Comparison of ENCODE assay signal across 9 mouse cellular contexts in the genomic region with DNA sequence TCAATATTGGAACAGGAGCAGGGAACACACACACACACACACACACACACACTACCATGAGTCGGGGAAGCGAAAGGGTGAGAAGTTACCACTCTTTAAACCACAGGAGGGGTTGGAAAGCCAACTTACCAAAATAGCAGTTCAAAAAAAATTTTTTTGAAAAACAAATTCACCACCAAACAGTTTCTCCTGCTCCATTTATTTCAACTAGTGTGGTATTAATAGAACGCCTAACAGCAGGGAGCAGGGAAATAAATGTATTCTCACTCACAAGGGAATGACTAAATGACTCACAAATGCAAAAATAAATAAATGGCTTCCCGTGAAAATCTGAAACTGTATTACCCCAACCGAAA.
DNase-seq lines count a peak whose midpoint lies in the region; ATAC-seq and TF ChIP-seq lines count a peak whose summit lies in the region.
"Had no signal": no experiment of that assay in that cellular context is flagged by ENCODE, and none has a peak within 500 bp of the region (broad histone marks: within the 10 kb centered on the region; RNA-seq: fewer than 3 reads in every experiment).

No protein-coding gene starts in this region.

- H3K4me3 ChIP-seq in layer of hippocampus, adult 2 months = peak overlapping the region; percentile 39
- H3K4me3 ChIP-seq in hindbrain, embryonic 11.5 days (ENCODE audit: low read depth, low read length) = no peak overlapping the region
- H3K4me3 ChIP-seq in midbrain, embryonic 15.5 days = no peak overlapping the region

- TF ChIP-seq CTCF in layer of hippocampus, adult 2 months (conservative IDR thresholded peaks at IDR 0.05) = no peak

- 57% methylated on average over 5 of the region's 5 CpGs for WGBS in hindbrain, embryonic 11.5 days
- WGBS in midbrain, embryonic 15.5 days = 62% methylated on average over 5 of the region's 5 CpGs

- 0 out of 2 replicates have a peak, but pooled peaks have one; percentile 32 for ATAC-seq in common myeloid progenitor, adult 5-6 weeks (replicated peaks; ENCODE audit: low read depth, poor library complexity, severe bottlenecking)
- ATAC-seq in hindbrain, embryonic 11.5 days (ENCODE audit: low FRiP score) = peak; percentile 17; the same call in 1 of the 2 replicates
- no peak for ATAC-seq in midbrain, embryonic 15.5 days (replicated peaks)
- ATAC-seq in cerebellum, adult (ENCODE audit: insufficient number of reproducible peaks, low FRiP score, low TSS enrichment) = no peak

- H3K9me3 ChIP-seq in hindbrain, embryonic 11.5 days (ENCODE audit: control insufficient read depth, low read length) = no peaks in the 10 kb centered on the region
- H3K9me3 ChIP-seq in midbrain, embryonic 15.5 days = no peaks in the 10 kb centered on the region

- DNase-seq in layer of hippocampus, adult 2 months (ENCODE audit: low spot score in 2 of 2) = peak; percentile 30 to 34
- no peak for DNase-seq in layer of hippocampus, adult 11-12 months (ENCODE audit: low spot score)
- no peak for DNase-seq in hindbrain, embryonic 11.5 days (ENCODE audit: low spot score)
- DNase-seq in gastrocnemius, adult 8-10 months (ENCODE audit: low spot score in 2 of 2) = no peak
- DNase-seq in thymus, postnatal 36 days = no peak
- DNase-seq: thymus, adult 18-20 months had no signal

- peak overlapping the region; percentile 85 for H3K27ac ChIP-seq in layer of hippocampus, adult 2 months
- H3K27ac ChIP-seq in hindbrain, embryonic 11.5 days (ENCODE audit: low read depth, low read length) = peak overlapping the region; percentile 69
- H3K27ac ChIP-seq in midbrain, embryonic 15.5 days = 0 out of 2 replicates have a peak overlapping the region, but pooled peaks have one; percentile 45

- no peaks in the 10 kb centered on the region for H3K27me3 ChIP-seq in hindbrain, embryonic 11.5 days (ENCODE audit: control insufficient read depth, insufficient read depth, low read length)
- H3K27me3 ChIP-seq in midbrain, embryonic 15.5 days (replicated peaks) = no peaks in the 10 kb centered on the region

- H3K4me1 ChIP-seq in hindbrain, embryonic 11.5 days (replicated peaks; ENCODE audit: control insufficient read depth, insufficient read depth, low read length) = 0 out of 2 replicates have a peak, but pooled peaks cover 2% of the 10 kb centered on the region
- H3K4me1 ChIP-seq in midbrain, embryonic 15.5 days = peaks cover 27% of the 10 kb centered on the region

- H3K36me3 ChIP-seq in hindbrain, embryonic 11.5 days (ENCODE audit: control insufficient read depth, insufficient read depth, low read length) = no peaks in the 10 kb centered on the region
- no peaks in the 10 kb centered on the region for H3K36me3 ChIP-seq in midbrain, embryonic 15.5 days (replicated peaks)

- H3K4me2 ChIP-seq in hindbrain, embryonic 11.5 days (replicated peaks; ENCODE audit: low read depth, low read length) = no peak overlapping the region
- H3K4me2 ChIP-seq in midbrain, embryonic 15.5 days = peak overlapping the region; percentile 30; the same call in 1 of the 2 replicates

- no peak overlapping the region for H3K9ac ChIP-seq in hindbrain, embryonic 11.5 days (ENCODE audit: low read depth, low read length)
- no peak overlapping the region for H3K9ac ChIP-seq in midbrain, embryonic 15.5 days

Comparison
In these comparisons a context has a peak if more than half of its experiments do, and no peak if none do; other contexts are left out.
1. DNase-seq: peak in layer of hippocampus, adult 2 months (2 of 2); none in layer of hippocampus, adult 11-12 months (single experiment), hindbrain, embryonic 11.5 days (single experiment), gastrocnemius, adult 8-10 months (0 of 2) and thymus, postnatal 36 days (0 of 2).
2. ATAC-seq: peak in common myeloid progenitor, adult 5-6 weeks (single experiment) and hindbrain, embryonic 11.5 days (single experiment); none in midbrain, embryonic 15.5 days (single experiment) and cerebellum, adult (single experiment).
3. Peak in every context shown above with its lines, with median percentiles within 50 percentile points of each other: H3K27ac ChIP-seq.